Mouse (Mus musculus) liver, adult 2 months (tissue): Measurements from ENCODE around the gene Vapa.

Experiments
- CTCF ChIP-seq: fragments of 200-500 bp; IDR thresholded peaks from 2 replicates; pipeline ENCODE4 v1.5.1; 2011; ENCODE audit warnings: low read depth, low read length, control low read depth
- POLR2A ChIP-seq: fragments of 200-500 bp; IDR thresholded peaks from 2 replicates; pipeline ENCODE4 v1.6.1; 2011; ENCODE audit warnings: low read length, control low read depth; ENCODE audit not compliant: insufficient read depth; ENCODE audit errors: extremely low read depth

DNA sequence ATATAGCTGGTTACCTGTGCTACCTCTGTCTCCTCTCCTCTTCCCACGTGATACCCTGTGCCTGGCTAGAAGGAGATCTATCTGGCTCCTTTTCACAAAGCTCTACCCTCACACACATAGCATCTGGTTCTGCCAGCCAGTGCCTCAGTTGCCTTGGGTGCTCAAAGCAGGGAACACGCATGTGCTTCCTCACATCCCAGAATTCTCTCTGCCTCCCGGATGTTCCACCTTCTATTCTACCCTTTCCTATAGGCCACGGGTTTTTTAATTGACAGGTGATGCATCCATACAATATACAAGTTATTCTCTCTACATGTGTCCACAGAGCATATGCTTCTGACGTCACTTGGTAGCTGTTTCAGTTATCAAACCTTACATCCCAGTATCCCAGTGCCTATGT, 49.2 kb downstream of the Vapa start:
- TF ChIP-seq POLR2A (no peak), CTCF (no peak)
